Mouse (Mus musculus) heart, adult 18-20 months (tissue): ENCODE measurements around the gene Prss33. TPM values are rescaled to one million over a fixed set of nuclear protein-coding genes. Genes with fewer than 3 reads are reported as not detected.

Experiments
- DNase-seq, 2 experiments: peaks; one replicate each; pipeline ENCODE4 v3.0.0; 2021 to 2022; ENCODE audit warnings: mixed read lengths in 1 of 2
- total RNA-seq, 2 experiments: library from RNA; stranded (reverse); gene quantifications; 2 replicates each; pipeline ENCODE4 v1.2.3; 2021

The Prss33 gene
- total RNA-seq, 2 experiments from 2014 or later = not detected

- no peak for DNase-seq
Measured at GRCm38 (mm10) chr17:23825591-23825990, 10.3 kb downstream of the Prss33 start.

GRCm38 (mm10) chr17:23823614-23824013, 12.2 kb downstream of the Prss33 start:
- no peak for DNase-seq

GRCm38 (mm10) chr17:23823018-23823417, 12.8 kb downstream of the Prss33 start:
- DNase-seq = no peak

GRCm38 (mm10) chr17:23822094-23822493, 13.8 kb downstream of the Prss33 start:
- DNase-seq = no peak

GRCm38 (mm10) chr17:23820731-23821130, 15.1 kb downstream of the Prss33 start:
- DNase-seq = no peak

GRCm38 (mm10) chr17:23819235-23819634, 16.6 kb downstream of the Prss33 start:
- no peak for DNase-seq

- DNase-seq = no peak
Measured at GRCm38 (mm10) chr17:23818579-23818978, 17.3 kb downstream of the Prss33 start.

- DNase-seq = no peak
Measured at GRCm38 (mm10) chr17:23815641-23816040, 20.2 kb downstream of the Prss33 start.

GRCm38 (mm10) chr17:23807918-23808317, 27.9 kb downstream of the Prss33 start:
- DNase-seq = no peak

GRCm38 (mm10) chr17:23806867-23807266, 29.0 kb downstream of the Prss33 start:
- peak; percentile 50 to 53 for DNase-seq

- no peak for DNase-seq
Measured at GRCm38 (mm10) chr17:23804426-23805085, 31.3 kb downstream of the Prss33 start.

GRCm38 (mm10) chr17:23803366-23804041, 32.4 kb downstream of the Prss33 start:
- peak in 1 of 2 experiments; percentile 72 for DNase-seq

GRCm38 (mm10) chr17:23802746-23803365, 33.0 kb downstream of the Prss33 start:
- DNase-seq = peak; percentile 97 to 99

GRCm38 (mm10) chr17:23801627-23802026, 34.2 kb downstream of the Prss33 start:
- DNase-seq = no peak

- no peak for DNase-seq
Measured at GRCm38 (mm10) chr17:23797316-23797715, 38.5 kb downstream of the Prss33 start.

- DNase-seq = no peak
Measured at GRCm38 (mm10) chr17:23795323-23795722, 40.5 kb downstream of the Prss33 start.

GRCm38 (mm10) chr17:23791079-23791357, 44.8 kb downstream of the Prss33 start:
- no peak for DNase-seq

- peak; percentile 60 to 74 for DNase-seq
Measured at GRCm38 (mm10) chr17:23790269-23791078, 45.4 kb downstream of the Prss33 start, which contains the start of gene Srrm2. Srrm2 (plus strand) TSS chr17:23790532.

GRCm38 (mm10) chr17:23789749-23790268, 46.0 kb downstream of the Prss33 start:
- DNase-seq = peak in 1 of 2 experiments; percentile 23

GRCm38 (mm10) chr17:23788973-23789372, 46.9 kb downstream of the Prss33 start:
- no peak for DNase-seq

GRCm38 (mm10) chr17:23786510-23786931, 49.3 kb downstream of the Prss33 start:
- peak in 1 of 2 experiments; percentile 24 for DNase-seq
